Mouse (Mus musculus) bone marrow, adult 2 months (tissue): Measurements from ENCODE around the gene Mast4.
"Not testable (repeated sequence)": the region's sequence is repeated elsewhere in the genome, so short reads cannot be mapped to it uniquely, and the experiment has no call there.

Experiments used
- CTCF ChIP-seq: fragments of 200-500 bp; IDR thresholded peaks from 2 replicates; pipeline ENCODE4 v1.5.1; 2011; ENCODE audit warnings: low read length, control low read depth; ENCODE audit not compliant: control insufficient read depth, insufficient read depth
- POLR2A ChIP-seq: fragments of 200-500 bp; IDR thresholded peaks from 2 replicates; pipeline ENCODE4 v1.6.1; 2011; ENCODE audit warnings: low read depth, mild to moderate bottlenecking, control low read depth, low read length, borderline replicate concordance; ENCODE audit not compliant: control insufficient read depth

- TF ChIP-seq CTCF, POLR2A: not testable (repeated sequence)
These were observed 23.1 kb upstream of the Mast4 start for GRCm38 (mm10) chr13:103357415-103357814.
